Mouse (Mus musculus) kidney, adult 2 months (tissue): Measurements from ENCODE around the gene Rasal2.

Source experiments
- CTCF ChIP-seq: fragments of 200-500 bp; conservative IDR thresholded peaks from 2 replicates; pipeline ENCODE4 v1.5.1; 2011; ENCODE audit warnings: low read depth, mild to moderate bottlenecking, control low read depth, low read length, moderate library complexity, mixed read lengths; ENCODE audit not compliant: insufficient read depth, insufficient read length
- POLR2A ChIP-seq: fragments of 200-500 bp; IDR thresholded peaks from one replicate; pipeline ENCODE4 v1.6.1; 2011; ENCODE audit warnings: low read depth, low read length, control low read depth

DNA sequence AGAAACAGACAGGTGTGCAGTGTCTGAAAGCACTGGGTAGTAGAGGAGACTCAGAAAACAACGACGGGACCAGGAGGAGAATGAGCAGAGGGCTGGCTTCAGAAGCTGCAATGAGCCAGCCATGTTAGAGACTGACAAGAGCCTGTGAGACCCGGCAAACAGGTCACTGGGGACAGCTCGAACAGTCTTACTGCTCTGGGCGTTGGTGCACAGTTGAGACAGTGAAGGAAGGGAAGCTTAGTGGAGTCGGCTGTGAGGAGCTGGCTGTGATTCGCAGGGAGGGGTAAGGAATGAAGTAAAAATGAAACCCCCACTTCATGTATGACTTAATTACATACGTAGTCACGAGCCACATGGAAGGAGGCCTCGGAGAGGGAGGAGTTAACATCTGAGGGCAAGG, 37.1 kb upstream of the Rasal2 start:
- TF ChIP-seq CTCF (no peak), POLR2A (no peak)
